Mouse (Mus musculus) kidney, adult 2 months (tissue): ENCODE data around the gene 4931429L15Rik.

Experiments used
- CTCF ChIP-seq: fragments of 200-500 bp; conservative IDR thresholded peaks from 2 replicates; pipeline ENCODE4 v1.5.1; 2011; ENCODE audit warnings: low read depth, mild to moderate bottlenecking, control low read depth, low read length, moderate library complexity, mixed read lengths; ENCODE audit not compliant: insufficient read depth, insufficient read length
- POLR2A ChIP-seq: fragments of 200-500 bp; IDR thresholded peaks from one replicate; pipeline ENCODE4 v1.6.1; 2011; ENCODE audit warnings: low read depth, low read length, control low read depth

GRCm38 (mm10) chr9:46329801-46330585 lies 10.2 kb upstream of the 4931429L15Rik start:
- TF ChIP-seq POLR2A (no peak), CTCF (no peak)
